Mouse (Mus musculus) kidney, postnatal 0 days (tissue): ENCODE results near the gene Sgta. TPM values are rescaled to one million over a fixed set of nuclear protein-coding genes. Genes with fewer than 3 reads are reported as not detected.
A peak's percentile ranks its signal among the peaks of the same experiment; 100 is the strongest.

Experiments
- ATAC-seq: fragments of 200-750 bp; cut with Nextera tagmentation; replicated peaks from 2 replicates; pipeline ENCODE4 v1.8.0; 2017; ENCODE audit warnings: low read depth, moderate number of reproducible peaks, moderate TSS enrichment, moderate library complexity; ENCODE audit not compliant: low FRiP score
- DNase-seq: peaks from one replicate; pipeline ENCODE4 v3.0.0-alpha.2; 2016; ENCODE audit warnings: low spot score
- H3K27ac ChIP-seq: fragments of 300-500 bp; sonication (generic); 2 replicates; pipeline ENCODE4 v1.5.1; 2014; ENCODE audit warnings: mild to moderate bottlenecking
- H3K27me3 ChIP-seq: fragments of 300-500 bp; sonication (generic); 2 replicates; pipeline ENCODE4 v1.6.1; 2014; ENCODE audit warnings: low read length, mixed read lengths; ENCODE audit not compliant: insufficient read depth
- H3K36me3 ChIP-seq: fragments of 300-500 bp; sonication (generic); 2 replicates; pipeline ENCODE4 v1.6.1; 2014; ENCODE audit warnings: low read length, mixed read lengths; ENCODE audit not compliant: insufficient read depth
- H3K4me1 ChIP-seq: fragments of 300-500 bp; sonication (generic); replicated peaks from 2 replicates; pipeline ENCODE4 v1.6.1; 2014; ENCODE audit warnings: antibody characterized with exemption, low read length, mixed read lengths; ENCODE audit not compliant: insufficient read depth
- H3K4me2 ChIP-seq: fragments of 300-500 bp; sonication (generic); 2 replicates; pipeline ENCODE4 v1.6.1; 2014; ENCODE audit warnings: mild to moderate bottlenecking, low read length, moderate library complexity, mixed read lengths
- H3K4me3 ChIP-seq: fragments of 300-500 bp; sonication (generic); replicated peaks from 2 replicates; pipeline ENCODE4 v1.5.1; 2014; ENCODE audit warnings: low read depth, low read length
- H3K9ac ChIP-seq: fragments of 300-500 bp; sonication (generic); 2 replicates; pipeline ENCODE4 v1.6.1; 2014; ENCODE audit warnings: low read depth, low read length
- H3K9me3 ChIP-seq: fragments of 300-500 bp; sonication (generic); replicated peaks from 2 replicates; pipeline ENCODE4 v1.6.1; 2016; ENCODE audit warnings: low read length, inconsistent platforms, mixed read lengths
- CTCF ChIP-seq: IDR thresholded peaks from 2 replicates; pipeline ENCODE4 v1.5.1; 2016; ENCODE audit warnings: antibody characterized with exemption, low read depth, mild to moderate bottlenecking, moderate library complexity
- WGBS: fragments of 180-500 bp; shearing (Covaris S2); extraction: QIAGEN DNeasy Blood & Tissue Kit; methylation state at CpG from one replicate; pipeline ENCODE4 v1.1.7; 2014; 5-methylcytosine and 5-hydroxymethylcytosine counted together
- polyA plus RNA-seq: library from polyadenylated mRNA; unstranded; fragments of >200 nt; fragmentation: Nextera tagmentation; extraction: Ambion mirVana; gene quantifications from 2 replicates; pipeline ENCODE4 v1.2.1, GENCODE M21; 2015

Sgta gene
- polyA plus RNA-seq, 1 experiment from 2014 or later, result 161 TPM

- Histone ChIP-seq H3K36me3 (no peaks in the 10 kb centered on the region), H3K4me2 (peak overlapping the region; percentile 50), H3K4me1 (0 out of 2 replicates have a peak, but pooled peaks cover 4% of the 10 kb centered on the region), H3K9me3 (no peaks in the 10 kb centered on the region), H3K4me3 (no peak overlapping the region), H3K27ac (no peak overlapping the region), H3K9ac (no peak overlapping the region), H3K27me3 (peaks cover 22% of the 10 kb centered on the region; the same call in 1 of the 2 replicates)
- TF ChIP-seq CTCF, result no peak
- WGBS, result 2% methylated on average over 35 of the region's 43 CpGs
- DNase-seq (no peak), ATAC-seq (0 out of 2 replicates have a peak, but pooled peaks have one; percentile 37)
Measured at GRCm38 (mm10) chr10:81025047-81025621, 34.8 kb downstream of the Sgta start.

GRCm38 (mm10) chr10:81024346-81024937, 35.5 kb downstream of the Sgta start:
- no peak overlapping the region for H3K27ac ChIP-seq
- ATAC-seq, result no peak
- H3K4me2 ChIP-seq, result no peak overlapping the region
- 76% methylated on average over 5 of the region's 5 CpGs for WGBS
- no peak for TF ChIP-seq CTCF
- no peaks in the 10 kb centered on the region for H3K36me3 ChIP-seq
- H3K9ac ChIP-seq, result no peak overlapping the region
- H3K9me3 ChIP-seq, result no peaks in the 10 kb centered on the region
- no peak overlapping the region for H3K4me3 ChIP-seq
- H3K4me1 ChIP-seq, result 0 out of 2 replicates have a peak, but pooled peaks cover 4% of the 10 kb centered on the region
- DNase-seq, result no peak
- H3K27me3 ChIP-seq, result peaks cover 22% of the 10 kb centered on the region; the same call in 1 of the 2 replicates

GRCm38 (mm10) chr10:81022744-81023143, 37.2 kb downstream of the Sgta start:
- H3K9me3 ChIP-seq, result no peaks in the 10 kb centered on the region
- H3K27me3 ChIP-seq, result peaks cover 22% of the 10 kb centered on the region; the same call in 1 of the 2 replicates
- H3K4me3 ChIP-seq, result no peak overlapping the region
- H3K4me2 ChIP-seq, result no peak overlapping the region
- H3K36me3 ChIP-seq, result no peaks in the 10 kb centered on the region
- no peak overlapping the region for H3K9ac ChIP-seq
- ATAC-seq (no peak), DNase-seq (no peak)
- TF ChIP-seq CTCF, result peak; percentile 39; the same call in 1 of the 2 replicates
- WGBS, result 69% methylated on average over 8 of the region's 8 CpGs
- H3K27ac ChIP-seq, result no peak overlapping the region
- H3K4me1 ChIP-seq, result 0 out of 2 replicates have a peak, but pooled peaks cover 4% of the 10 kb centered on the region

- Histone ChIP-seq H3K9ac (no peak overlapping the region), H3K27me3 (peaks cover 22% of the 10 kb centered on the region; the same call in 1 of the 2 replicates), H3K36me3 (no peaks in the 10 kb centered on the region), H3K27ac (no peak overlapping the region), H3K9me3 (no peaks in the 10 kb centered on the region), H3K4me3 (no peak overlapping the region), H3K4me2 (peak overlapping the region; percentile 25; the same call in 1 of the 2 replicates), H3K4me1 (0 out of 2 replicates have a peak, but pooled peaks cover 4% of the 10 kb centered on the region)
- ATAC-seq (no peak), DNase-seq (no peak)
- 14% methylated on average over 24 of the region's 26 CpGs for WGBS
- TF ChIP-seq CTCF, result no peak
Measured at GRCm38 (mm10) chr10:81021547-81022110, 38.4 kb downstream of the Sgta start.

- TF ChIP-seq CTCF, result no peak
- Histone ChIP-seq H3K27me3 (peaks cover 21% of the 10 kb centered on the region; the same call in 1 of the 2 replicates), H3K9me3 (no peaks in the 10 kb centered on the region), H3K9ac (no peak overlapping the region), H3K4me3 (no peak overlapping the region), H3K36me3 (no peaks in the 10 kb centered on the region), H3K27ac (no peak overlapping the region), H3K4me1 (0 out of 2 replicates have a peak, but pooled peaks cover 2% of the 10 kb centered on the region), H3K4me2 (no peak overlapping the region)
- ATAC-seq (no peak), DNase-seq (no peak)
- WGBS, result 50% methylated on average over 2 of the region's 2 CpGs
Measured at GRCm38 (mm10) chr10:81020207-81020606, 39.8 kb downstream of the Sgta start.

GRCm38 (mm10) chr10:81019687-81020086, 40.3 kb downstream of the Sgta start:
- Histone ChIP-seq H3K27ac (no peak overlapping the region), H3K4me1 (no peaks in the 10 kb centered on the region), H3K9me3 (no peaks in the 10 kb centered on the region), H3K9ac (no peak overlapping the region), H3K27me3 (peaks cover 15% of the 10 kb centered on the region; the same call in 1 of the 2 replicates), H3K4me2 (no peak overlapping the region), H3K4me3 (no peak overlapping the region), H3K36me3 (no peaks in the 10 kb centered on the region)
- no peak for ATAC-seq
- no peak for TF ChIP-seq CTCF
- DNase-seq, result no peak
- WGBS, result 76% methylated on average over 6 of the region's 6 CpGs
